Mouse (Mus musculus) myocyte (in vitro differentiated cells): ENCODE measurements at regions not wholly inside any gene's neighbourhood (a gene's known extent, or its start where the extent isn't known, plus 50 kb on each side); places are given as distances from the start of the nearest gene placed in this dataset.

ENCODE experiments used
- H3K27me3 ChIP-seq: one replicate; pipeline ENCODE4 v1.6.1; 2011; ENCODE audit not compliant: control insufficient read depth, insufficient read depth, insufficient read length
- H3K36me3 ChIP-seq: one replicate; pipeline ENCODE4 v1.6.1; 2011; ENCODE audit not compliant: control insufficient read depth, insufficient read depth
- H3K4me2 ChIP-seq: one replicate; pipeline ENCODE4 v1.6.1; 2011; ENCODE audit warnings: low read depth, control low read depth
- H3K4me3 ChIP-seq: one replicate; pipeline ENCODE4 v1.5.1; 2011; ENCODE audit warnings: mild to moderate bottlenecking, control low read depth, moderate library complexity
- H3K79me2 ChIP-seq: one replicate; pipeline ENCODE4 v1.6.1; 2011; ENCODE audit not compliant: control insufficient read depth, insufficient read depth
- H3ac ChIP-seq: one replicate; pipeline ENCODE4 v1.6.1; 2011; ENCODE audit not compliant: control insufficient read depth, insufficient read length
- CEBPB ChIP-seq: IDR thresholded peaks from 2 replicates; pipeline ENCODE4 v1.6.1; 2011; ENCODE audit warnings: mild to moderate bottlenecking, moderate library complexity; ENCODE audit not compliant: poor library complexity, insufficient read depth, severe bottlenecking
- E2F4 ChIP-seq: IDR thresholded peaks from one replicate; pipeline ENCODE4 v1.6.1; 2011; ENCODE audit warnings: mild to moderate bottlenecking, control low read depth, moderate library complexity; ENCODE audit not compliant: insufficient read depth
- MAX ChIP-seq: IDR thresholded peaks from one replicate; pipeline ENCODE4 v1.6.1; 2011; ENCODE audit warnings: low read depth, mild to moderate bottlenecking, control low read depth
- MYOD1 ChIP-seq, 3 experiments: IDR thresholded peaks; one replicate each; pipeline ENCODE4 v1.6.1; 2011; ENCODE audit warnings: control low read depth in 2 of 3, low read depth in 2 of 3, mild to moderate bottlenecking in 2 of 3, moderate library complexity in 1 of 3; ENCODE audit not compliant: insufficient read length in 2 of 3, control insufficient read depth in 1 of 3
- MYOG ChIP-seq, 3 experiments: IDR thresholded peaks; one replicate each; pipeline ENCODE4 v1.6.1; 2011; ENCODE audit warnings: control low read depth in 2 of 3, low read depth in 2 of 3, mild to moderate bottlenecking in 2 of 3; ENCODE audit not compliant: insufficient read length in 2 of 3, control insufficient read depth in 1 of 3, insufficient read depth in 1 of 3
- POLR2A ChIP-seq: IDR thresholded peaks from one replicate; pipeline ENCODE4 v1.6.1; 2011; ENCODE audit warnings: low read depth, mild to moderate bottlenecking, control low read depth, moderate library complexity; ENCODE audit not compliant: insufficient read length
- POLR2AphosphoS2 ChIP-seq: IDR thresholded peaks from one replicate; pipeline ENCODE4 v1.6.1; 2011; ENCODE audit warnings: low read depth, control low read depth; ENCODE audit not compliant: insufficient read length
- REST ChIP-seq: IDR thresholded peaks from one replicate; pipeline ENCODE4 v1.6.1; 2011; ENCODE audit warnings: mild to moderate bottlenecking, control low read depth, moderate library complexity; ENCODE audit not compliant: insufficient read depth, insufficient read length
- SRF ChIP-seq: IDR thresholded peaks from one replicate; pipeline ENCODE4 v1.6.1; 2011; ENCODE audit warnings: low read depth; ENCODE audit not compliant: control insufficient read depth, insufficient read length
- TCF12 ChIP-seq: IDR thresholded peaks from one replicate; pipeline ENCODE4 v1.6.1; 2011; ENCODE audit warnings: mild to moderate bottlenecking, control low read depth; ENCODE audit not compliant: poor library complexity, insufficient read depth, severe bottlenecking
- TCF3 ChIP-seq: IDR thresholded peaks from one replicate; pipeline ENCODE4 v1.6.1; 2011; ENCODE audit warnings: low read depth, control low read depth; ENCODE audit not compliant: insufficient read length
- USF1 ChIP-seq: IDR thresholded peaks from one replicate; pipeline ENCODE4 v1.6.1; 2011; ENCODE audit warnings: low read depth, mild to moderate bottlenecking, control low read depth, moderate library complexity

DNA sequence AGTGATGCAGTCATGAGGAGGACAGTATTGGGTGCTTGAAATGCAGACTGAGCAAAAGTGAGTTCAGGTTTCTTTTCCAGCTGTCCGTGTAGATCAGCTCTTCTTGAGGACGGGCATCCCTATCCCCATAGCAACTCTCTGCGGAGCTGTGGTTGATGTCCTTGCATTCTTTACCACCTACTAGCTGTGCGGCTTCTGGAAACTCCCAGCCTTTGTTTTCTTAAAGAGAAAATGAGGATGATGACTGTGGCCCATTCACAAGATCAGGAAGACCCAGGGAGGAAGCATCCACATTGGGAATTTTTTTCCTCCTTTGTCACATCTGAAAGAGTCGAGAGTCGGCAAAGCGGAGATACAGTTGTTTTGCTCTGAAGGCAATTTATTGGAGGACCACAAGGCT is 410.2 kb upstream of the Sall1 start:
- H3K36me3 ChIP-seq = no peaks in the 10 kb centered on the region
- no peaks in the 10 kb centered on the region for H3K79me2 ChIP-seq
- H3K4me3 ChIP-seq = no peak overlapping the region
- H3ac ChIP-seq = no peak overlapping the region
- H3K4me2 ChIP-seq = no peak overlapping the region
- H3K27me3 ChIP-seq = no peaks in the 10 kb centered on the region
- TF ChIP-seq SRF = no peak
- TF ChIP-seq USF1 = no peak
- no peak for TF ChIP-seq CEBPB

DNA sequence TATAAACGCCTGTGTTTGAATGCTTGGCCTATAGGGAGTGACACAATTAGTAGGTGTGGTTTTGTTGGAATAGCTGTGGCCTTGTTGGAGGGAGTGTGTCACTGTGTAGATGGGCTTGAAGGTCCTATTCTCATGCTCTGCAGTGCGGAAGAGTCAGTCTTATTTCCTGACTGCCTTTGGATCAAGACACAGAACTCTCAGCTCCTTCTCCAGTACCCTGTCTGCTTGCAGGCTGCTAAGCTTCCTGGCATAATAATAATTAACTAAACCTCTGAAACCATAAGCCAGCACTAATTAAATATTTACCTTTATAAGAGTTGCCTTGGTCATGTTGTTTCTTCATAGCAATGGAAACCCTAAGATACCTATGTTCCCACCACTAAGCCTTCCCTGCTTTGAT is 409.8 kb upstream of the Sall1 start:
- Histone ChIP-seq H3K36me3 (no peaks in the 10 kb centered on the region), H3K79me2 (no peaks in the 10 kb centered on the region), H3ac (no peak overlapping the region), H3K4me2 (no peak overlapping the region), H3K4me3 (no peak overlapping the region), H3K27me3 (no peaks in the 10 kb centered on the region)
- no peak for TF ChIP-seq REST
- no peak for TF ChIP-seq SRF
- no peak for TF ChIP-seq TCF12
- TF ChIP-seq CEBPB = no peak
- no peak for TF ChIP-seq POLR2A
- TF ChIP-seq MYOG (IDR thresholded peaks at IDR 0.05; ENCODE audit: control insufficient read depth in 1 of 3, insufficient read depth in 1 of 3, insufficient read length in 2 of 3, low read depth in 2 of 3) = no peak
- TF ChIP-seq POLR2AphosphoS2 = no peak
- no peak for TF ChIP-seq USF1
- no peak for TF ChIP-seq E2F4
- TF ChIP-seq MAX = no peak
- TF ChIP-seq MYOD1 (IDR thresholded peaks at IDR 0.05; ENCODE audit: control insufficient read depth in 1 of 3, insufficient read length in 2 of 3, low read depth in 2 of 3) = no peak
- no peak for TF ChIP-seq TCF3

DNA sequence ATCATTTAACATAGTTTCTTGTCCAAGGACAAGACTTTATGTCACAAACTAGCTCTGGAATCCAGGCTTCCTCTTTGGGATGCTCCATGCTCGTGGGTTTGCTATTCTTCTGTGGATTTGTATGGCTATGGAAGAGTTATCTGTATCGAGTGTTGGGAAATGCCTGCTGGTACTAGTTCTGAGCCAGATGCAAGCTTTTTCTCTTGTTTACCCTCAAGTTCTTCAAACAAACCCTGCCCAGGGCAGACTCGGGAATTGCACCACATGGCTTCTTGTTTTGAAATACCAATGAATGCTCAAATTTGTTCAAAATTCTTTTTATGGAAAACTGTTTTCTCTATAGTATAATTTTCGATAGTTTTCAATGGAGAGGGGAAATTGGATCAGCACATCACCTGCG is 400.5 kb upstream of the Sall1 start:
- H3K27me3 ChIP-seq = no peaks in the 10 kb centered on the region
- no peaks in the 10 kb centered on the region for H3K36me3 ChIP-seq
- no peak overlapping the region for H3K4me2 ChIP-seq
- TF ChIP-seq SRF = no peak
- H3K79me2 ChIP-seq = no peaks in the 10 kb centered on the region
- H3K4me3 ChIP-seq = no peak overlapping the region
- H3ac ChIP-seq = no peak overlapping the region

DNA sequence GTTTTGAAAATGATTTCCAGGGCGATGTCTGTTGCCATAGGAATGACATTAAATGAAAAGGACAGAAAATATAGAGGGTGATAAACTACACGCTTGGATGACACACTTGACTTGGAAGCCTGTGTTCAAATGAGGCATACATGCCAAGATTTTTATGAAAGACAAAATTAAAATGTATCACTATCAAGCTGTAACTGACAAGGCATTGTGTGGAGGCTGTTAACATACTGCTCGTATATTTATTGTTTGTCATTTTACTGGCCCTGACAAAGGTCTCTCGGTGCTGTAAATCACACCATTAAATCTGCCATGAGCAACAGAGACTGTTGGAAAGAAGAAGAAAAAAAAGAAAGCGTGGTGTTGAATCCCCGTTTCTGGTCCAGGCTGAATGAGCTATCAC is 395.3 kb upstream of the Sall1 start:
- H3K36me3 ChIP-seq = no peaks in the 10 kb centered on the region

DNA sequence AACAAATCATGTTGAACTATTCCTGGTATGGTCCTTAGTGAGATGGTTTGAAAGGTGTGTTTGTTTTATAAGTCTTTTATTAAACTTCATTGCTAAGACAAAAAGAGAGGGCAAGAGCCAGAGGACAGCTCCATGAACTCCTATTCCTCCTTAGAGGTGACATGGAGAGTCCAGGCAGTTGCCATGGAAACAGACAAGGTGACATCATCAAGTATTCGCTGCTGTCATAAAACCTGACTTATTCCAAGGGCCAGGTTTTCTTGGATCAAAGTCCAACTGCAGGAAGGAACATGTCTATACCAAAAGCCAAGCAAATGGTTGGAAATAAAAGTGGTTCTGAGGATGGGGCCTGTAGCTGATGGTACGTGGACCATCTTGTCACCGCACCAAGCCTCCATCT is 383.0 kb upstream of the Sall1 start:
- H3K27me3 ChIP-seq = no peaks in the 10 kb centered on the region

More for the DNA sequence above, 395.3 kb upstream of the Sall1 start:
- Histone ChIP-seq H3ac (no peak overlapping the region), H3K79me2 (no peaks in the 10 kb centered on the region), H3K4me3 (no peak overlapping the region), H3K4me2 (no peak overlapping the region), H3K27me3 (no peaks in the 10 kb centered on the region)
- TF ChIP-seq MYOD1 (IDR thresholded peaks at IDR 0.05; ENCODE audit: control insufficient read depth in 1 of 3, insufficient read length in 2 of 3, low read depth in 2 of 3) (no peak), MAX (no peak), CEBPB (no peak), TCF12 (no peak), USF1 (no peak), POLR2A (no peak), TCF3 (no peak), MYOG (IDR thresholded peaks at IDR 0.05; ENCODE audit: control insufficient read depth in 1 of 3, insufficient read depth in 1 of 3, insufficient read length in 2 of 3, low read depth in 2 of 3) (no peak), E2F4 (no peak), REST (no peak), SRF (no peak), POLR2AphosphoS2 (no peak)

More for the DNA sequence above, 383.0 kb upstream of the Sall1 start:
- Histone ChIP-seq H3K4me3 (no peak overlapping the region), H3K4me2 (no peak overlapping the region), H3K79me2 (no peaks in the 10 kb centered on the region), H3ac (no peak overlapping the region), H3K36me3 (no peaks in the 10 kb centered on the region)
- TF ChIP-seq TCF12 (no peak), USF1 (no peak), CEBPB (no peak), SRF (no peak), MYOG (IDR thresholded peaks at IDR 0.05; ENCODE audit: control insufficient read depth in 1 of 3, insufficient read depth in 1 of 3, insufficient read length in 2 of 3, low read depth in 2 of 3) (no peak), POLR2AphosphoS2 (no peak), TCF3 (no peak), MAX (no peak)
